24 mouse cellular contexts compared by ENCODE assay signal in genomic region chr1:163498398-163498958, GRCm38 (mm10).
DNase-seq lines count a peak whose midpoint lies in the region; ATAC-seq and TF ChIP-seq lines count a peak whose summit lies in the region.
"Had no signal": no experiment of that assay in that cellular context is flagged by ENCODE, and none has a peak within 500 bp of the region (broad histone marks: within the 10 kb centered on the region; RNA-seq: fewer than 3 reads in every experiment).

No protein-coding gene starts in this region.

- no peak overlapping the region for H3K27ac ChIP-seq in liver, embryonic 11.5 days (ENCODE audit: low read depth, low read length)
- H3K27ac ChIP-seq in liver, postnatal 0 days (ENCODE audit: low read depth), result no peak overlapping the region
- no peak overlapping the region for H3K27ac ChIP-seq in liver, embryonic 14.5 days
- no peak overlapping the region for H3K27ac ChIP-seq in hindbrain, embryonic 16.5 days (ENCODE audit: low read depth, low read length)
- H3K27ac ChIP-seq: embryonic facial prominence, embryonic 10.5 days; embryonic facial prominence, embryonic 12.5 days; forebrain, embryonic 10.5 days; forebrain, embryonic 12.5 days had no signal

- no peaks in the 10 kb centered on the region for H3K27me3 ChIP-seq in liver, embryonic 11.5 days (replicated peaks; ENCODE audit: control insufficient read depth, insufficient read depth, low read length)
- no peaks in the 10 kb centered on the region for H3K27me3 ChIP-seq in liver, postnatal 0 days (ENCODE audit: insufficient read depth, low read length)
- no peaks in the 10 kb centered on the region for H3K27me3 ChIP-seq in liver, embryonic 14.5 days (ENCODE audit: control insufficient read depth, insufficient read depth, low read length)
- no peaks in the 10 kb centered on the region for H3K27me3 ChIP-seq in hindbrain, embryonic 16.5 days (replicated peaks; ENCODE audit: control insufficient read depth, insufficient read depth, low read length)
- H3K27me3 ChIP-seq: CH12.LX; embryonic facial prominence, embryonic 12.5 days; forebrain, embryonic 12.5 days had no signal

- no peaks in the 10 kb centered on the region for H3K4me1 ChIP-seq in liver, embryonic 11.5 days (replicated peaks; ENCODE audit: control insufficient read depth, insufficient read depth, low read length)
- no peaks in the 10 kb centered on the region for H3K4me1 ChIP-seq in liver, postnatal 0 days (ENCODE audit: insufficient read depth)
- H3K4me1 ChIP-seq in liver, embryonic 14.5 days (replicated peaks; ENCODE audit: control insufficient read depth in 2 of 2, insufficient read depth in 2 of 2, low read length in 1 of 2), result no peaks in the 10 kb centered on the region
- H3K4me1 ChIP-seq in hindbrain, embryonic 16.5 days (ENCODE audit: control insufficient read depth, insufficient read depth, low read depth, low read length), result no peaks in the 10 kb centered on the region
- H3K4me1 ChIP-seq: embryonic facial prominence, embryonic 10.5 days; embryonic facial prominence, embryonic 12.5 days; forebrain, embryonic 10.5 days; forebrain, embryonic 12.5 days had no signal

- TF ChIP-seq EP300 in liver, postnatal 0 days (IDR thresholded peaks at IDR 0.05; ENCODE audit: low read depth), result no peak
- no peak for TF ChIP-seq EP300 in liver, embryonic 14.5 days (IDR thresholded peaks at IDR 0.05; ENCODE audit: low read depth)

- no peak overlapping the region for H3K4me3 ChIP-seq in liver, embryonic 11.5 days (ENCODE audit: low read depth, low read length)
- no peak overlapping the region for H3K4me3 ChIP-seq in liver, postnatal 0 days (ENCODE audit: low read depth, low read length)
- H3K4me3 ChIP-seq in liver, embryonic 14.5 days (ENCODE audit: insufficient read depth in 1 of 2, low read depth in 2 of 2, low read length in 2 of 2), result no peak overlapping the region
- H3K4me3 ChIP-seq in hindbrain, embryonic 16.5 days (ENCODE audit: low read length), result no peak overlapping the region
- H3K4me3 ChIP-seq: embryonic facial prominence, embryonic 10.5 days; embryonic facial prominence, embryonic 12.5 days; forebrain, embryonic 10.5 days; forebrain, embryonic 12.5 days had no signal

- no peaks in the 10 kb centered on the region for H3K36me3 ChIP-seq in liver, embryonic 11.5 days (ENCODE audit: control insufficient read depth, insufficient read depth, low read length)
- no peaks in the 10 kb centered on the region for H3K36me3 ChIP-seq in liver, postnatal 0 days (replicated peaks; ENCODE audit: insufficient read depth, low read length)
- H3K36me3 ChIP-seq in liver, embryonic 14.5 days (replicated peaks; ENCODE audit: control insufficient read depth, insufficient read depth, low read depth), result no peaks in the 10 kb centered on the region
- H3K36me3 ChIP-seq in hindbrain, embryonic 16.5 days (ENCODE audit: control insufficient read depth, insufficient read depth, low read length), result no peaks in the 10 kb centered on the region
- H3K36me3 ChIP-seq: embryonic facial prominence, embryonic 10.5 days; embryonic facial prominence, embryonic 12.5 days; forebrain, embryonic 10.5 days; forebrain, embryonic 12.5 days; G1E had no signal

- no peak for TF ChIP-seq CTCF in liver, postnatal 0 days (IDR thresholded peaks at IDR 0.05; ENCODE audit: low read depth)
- no peak for TF ChIP-seq CTCF in liver, embryonic 14.5 days (IDR thresholded peaks at IDR 0.05; ENCODE audit: low read depth)

- no peak overlapping the region for H3K9ac ChIP-seq in liver, embryonic 11.5 days (ENCODE audit: low read depth, low read length)
- no peak overlapping the region for H3K9ac ChIP-seq in liver, postnatal 0 days (replicated peaks)
- H3K9ac ChIP-seq in liver, embryonic 14.5 days (replicated peaks), result no peak overlapping the region
- no peak overlapping the region for H3K9ac ChIP-seq in hindbrain, embryonic 16.5 days (ENCODE audit: low read depth, low read length)
- H3K9ac ChIP-seq: embryonic facial prominence, embryonic 12.5 days; forebrain, embryonic 12.5 days had no signal

- ATAC-seq in liver, embryonic 11.5 days (replicated peaks; ENCODE audit: low FRiP score), result peak; percentile 64; the same call in 1 of the 2 replicates
- ATAC-seq in liver, postnatal 0 days, result no peak
- ATAC-seq in liver, embryonic 14.5 days (ENCODE audit: insufficient read depth), result 0 out of 2 replicates have a peak, but pooled peaks have one; percentile 33
- 0 out of 2 replicates have a peak, but pooled peaks have one; percentile 50 for ATAC-seq in megakaryocyte-erythroid progenitor cell, adult 5-6 weeks (replicated peaks; ENCODE audit: low FRiP score, low TSS enrichment, poor library complexity, severe bottlenecking)
- ATAC-seq in hindbrain, embryonic 16.5 days, result no peak
- ATAC-seq: CD4-positive, CD25-positive, alpha-beta regulatory T cell, adult 4 months; forebrain, embryonic 14.5 days; forebrain, embryonic 16.5 days had no signal

- WGBS in liver, embryonic 11.5 days, result 64% methylated on average over 5 of the region's 5 CpGs
- 54% methylated on average over 5 of the region's 5 CpGs for WGBS in liver, postnatal 0 days (ENCODE audit: insufficient replicate concordance)
- WGBS in liver, embryonic 14.5 days (ENCODE audit: insufficient replicate concordance), result 31% methylated on average over 5 of the region's 5 CpGs
- WGBS in hindbrain, embryonic 16.5 days, result 89% methylated on average over 5 of the region's 5 CpGs

- H3K9me3 ChIP-seq in liver, embryonic 11.5 days (ENCODE audit: control insufficient read depth, low read length), result no peaks in the 10 kb centered on the region
- H3K9me3 ChIP-seq in liver, postnatal 0 days (ENCODE audit: low read length), result no peaks in the 10 kb centered on the region
- H3K9me3 ChIP-seq in liver, embryonic 14.5 days (ENCODE audit: control insufficient read depth, low read length), result no peaks in the 10 kb centered on the region
- H3K9me3 ChIP-seq in hindbrain, embryonic 16.5 days (ENCODE audit: control insufficient read depth, low read length), result no peaks in the 10 kb centered on the region
- H3K9me3 ChIP-seq: embryonic facial prominence, embryonic 10.5 days; embryonic facial prominence, embryonic 12.5 days; forebrain, embryonic 10.5 days; forebrain, embryonic 12.5 days; G1E had no signal

- DNase-seq in liver, embryonic 11.5 days (ENCODE audit: low spot score), result no peak
- DNase-seq in liver, postnatal 0 days, result no peak
- no peak for DNase-seq in liver, embryonic 14.5 days (ENCODE audit: low read depth in 3 of 3, low spot score in 3 of 3)
- DNase-seq in liver, result no peak
- DNase-seq: adrenal gland, adult 8-10 months; adrenal gland, postnatal 14 days; adrenal gland, postnatal 36 days; B cell, adult 2 months; cerebellum, adult 11-12 months; cerebellum, adult 2 months; cerebellum, adult 9-10 months; cerebellum, postnatal 10 days; cerebellum, postnatal 25 days had no signal

- no peak overlapping the region for H3K4me2 ChIP-seq in liver, embryonic 11.5 days
- no peak overlapping the region for H3K4me2 ChIP-seq in liver, postnatal 0 days (ENCODE audit: low read depth, low read length)
- no peak overlapping the region for H3K4me2 ChIP-seq in liver, embryonic 14.5 days (ENCODE audit: low read depth)
- no peak overlapping the region for H3K4me2 ChIP-seq in hindbrain, embryonic 16.5 days (ENCODE audit: low read length)
- H3K4me2 ChIP-seq: embryonic facial prominence, embryonic 12.5 days; forebrain, embryonic 12.5 days had no signal

Comparison
In these comparisons a context has a peak if more than half of its experiments do, and no peak if none do; other contexts are left out.
1. ATAC-seq: peak in liver, embryonic 11.5 days (single experiment), liver, embryonic 14.5 days (single experiment) and megakaryocyte-erythroid progenitor cell, adult 5-6 weeks (single experiment); none in liver, postnatal 0 days (single experiment) and hindbrain, embryonic 16.5 days (single experiment).